Mouse (Mus musculus) left cerebral cortex, adult 18-20 months (tissue): ENCODE measurements around the gene Mpi. TPM values are rescaled to one million over a fixed set of nuclear protein-coding genes. Genes with fewer than 3 reads are reported as not detected.
A peak's percentile ranks its signal among the peaks of the same experiment; 100 is the strongest.

Experiments used
- DNase-seq, 2 experiments: peaks; one replicate each; pipeline ENCODE4 v3.0.0; 2021 to 2022; ENCODE audit warnings: low spot score in 2 of 2, mixed read lengths in 1 of 2
- total RNA-seq, 2 experiments: library from RNA; stranded (reverse); gene quantifications; 2 replicates each; pipeline ENCODE4 v1.2.3; 2021

Gene Mpi
- total RNA-seq, 2 experiments from 2014 or later, result 66.0 to 69.4 TPM

- DNase-seq, result peak in 1 of 2 experiments; percentile 41
Measured at GRCm38 (mm10) chr9:57562896-57563372, 10.4 kb upstream of the Mpi start.

GRCm38 (mm10) chr9:57561711-57562099, 9.1 kb upstream of the Mpi start:
- no peak for DNase-seq

GRCm38 (mm10) chr9:57560861-57561710, 8.5 kb upstream of the Mpi start, which contains the start of gene Scamp2:
Gene Scamp2, plus strand, starts transcription at chr9:57560943.
- DNase-seq, result peak; percentile 91 to 95

GRCm38 (mm10) chr9:57560263-57560662, 7.7 kb upstream of the Mpi start:
- no peak for DNase-seq

- DNase-seq, result no peak
Measured at GRCm38 (mm10) chr9:57559568-57559967, 7.0 kb upstream of the Mpi start.

GRCm38 (mm10) chr9:57558625-57559024, 6.1 kb upstream of the Mpi start:
- no peak for DNase-seq

- DNase-seq, result no peak
Measured at GRCm38 (mm10) chr9:57557215-57557614, 4.7 kb upstream of the Mpi start.

GRCm38 (mm10) chr9:57554753-57555152, 2.2 kb upstream of the Mpi start:
- no peak for DNase-seq

- no peak for DNase-seq
Measured at GRCm38 (mm10) chr9:57553119-57553518, 556 bp upstream of the Mpi start.

GRCm38 (mm10) chr9:57550126-57550862, 2.3 kb downstream of the Mpi start:
- DNase-seq, result no peak

GRCm38 (mm10) chr9:57549186-57549585, 3.4 kb downstream of the Mpi start:
- no peak for DNase-seq

- DNase-seq, result no peak
Measured at GRCm38 (mm10) chr9:57547869-57548268, 4.7 kb downstream of the Mpi start.

- no peak for DNase-seq
Measured at GRCm38 (mm10) chr9:57547287-57547686, 5.3 kb downstream of the Mpi start.

- DNase-seq, result peak in 1 of 2 experiments; percentile 34
Measured at GRCm38 (mm10) chr9:57543951-57544350, 8.6 kb downstream of the Mpi start.

- DNase-seq, result peak in 1 of 2 experiments; percentile 40
Measured at GRCm38 (mm10) chr9:57541312-57541711, 11.3 kb downstream of the Mpi start.

GRCm38 (mm10) chr9:57539550-57539949, 13.0 kb downstream of the Mpi start:
- no peak for DNase-seq

- DNase-seq, result no peak
Measured at GRCm38 (mm10) chr9:57537728-57538181, 14.8 kb downstream of the Mpi start.

- DNase-seq, result peak; percentile 88 to 92
Measured at GRCm38 (mm10) chr9:57537044-57537727, 15.4 kb downstream of the Mpi start, which contains the start of gene Fam219b. Gene Fam219b, plus strand, starts transcription at chr9:57537528.

GRCm38 (mm10) chr9:57536362-57536761, 16.2 kb downstream of the Mpi start:
- no peak for DNase-seq

- DNase-seq, result no peak
Measured at GRCm38 (mm10) chr9:57531946-57532345, 20.6 kb downstream of the Mpi start.

- no peak for DNase-seq
Measured at GRCm38 (mm10) chr9:57526435-57526834, 26.1 kb downstream of the Mpi start.
